Mouse (Mus musculus) neural tube, embryonic 12.5 days (tissue): ENCODE results near the gene Dnajb4. TPM values are rescaled to one million over a fixed set of nuclear protein-coding genes. Genes with fewer than 3 reads are reported as not detected.
"Not testable (repeated sequence)": the region's sequence is repeated elsewhere in the genome, so short reads cannot be mapped to it uniquely, and the experiment has no call there.

Experiments used
- ATAC-seq: fragments of 200-750 bp; cut with Nextera tagmentation; 2 replicates; pipeline ENCODE4 v1.8.0; 2017; ENCODE audit warnings: low read depth, mild to moderate bottlenecking, moderate TSS enrichment, moderate library complexity; ENCODE audit not compliant: low FRiP score
- H3K27ac ChIP-seq: fragments of 300-500 bp; sonication (generic); 2 replicates; pipeline ENCODE4 v1.5.1; 2016
- H3K27me3 ChIP-seq: fragments of 300-500 bp; sonication (generic); replicated peaks from 2 replicates; pipeline ENCODE4 v1.6.1; 2016; ENCODE audit warnings: mild to moderate bottlenecking
- H3K36me3 ChIP-seq: fragments of 300-500 bp; sonication (generic); 2 replicates; pipeline ENCODE4 v1.6.1; 2016; ENCODE audit warnings: mild to moderate bottlenecking
- H3K4me1 ChIP-seq: fragments of 300-500 bp; sonication (generic); 2 replicates; pipeline ENCODE4 v1.6.1; 2016
- H3K4me2 ChIP-seq: fragments of 300-500 bp; sonication (generic); replicated peaks from 2 replicates; pipeline ENCODE4 v1.6.1; 2016; ENCODE audit warnings: mild to moderate bottlenecking
- H3K4me3 ChIP-seq: fragments of 300-500 bp; sonication (generic); 2 replicates; pipeline ENCODE4 v1.5.1; 2016
- H3K9ac ChIP-seq: fragments of 300-500 bp; sonication (generic); 2 replicates; pipeline ENCODE4 v1.6.1; 2016; ENCODE audit warnings: mild to moderate bottlenecking
- H3K9me3 ChIP-seq: fragments of 300-500 bp; sonication (generic); 2 replicates; pipeline ENCODE4 v1.6.1; 2016; ENCODE audit warnings: mild to moderate bottlenecking
- WGBS: fragments of 180-500 bp; shearing (Covaris S2); methylation state at CpG from one replicate; pipeline ENCODE4 v1.1.7; 2016; 5-methylcytosine and 5-hydroxymethylcytosine counted together
- polyA plus RNA-seq: library from polyadenylated mRNA; unstranded; fragments of >200 nt; fragmentation: Nextera tagmentation; extraction: Ambion mirVana; gene quantifications from 2 replicates; pipeline ENCODE4 v1.2.1, GENCODE M21; 2016

Dnajb4 gene
- polyA plus RNA-seq, 1 experiment from 2014 or later = 30.3 TPM

GRCm38 (mm10) chr3:152153152-152153551 is 57.0 kb downstream of the Dnajb4 start:
- ATAC-seq = no peak

GRCm38 (mm10) chr3:152152483-152152804 is 57.7 kb downstream of the Dnajb4 start:
- no peak for ATAC-seq
- no peaks in the 10 kb centered on the region for H3K36me3 ChIP-seq
- H3K9ac ChIP-seq = no peak overlapping the region
- H3K27ac ChIP-seq = no peak overlapping the region
- no peaks in the 10 kb centered on the region for H3K4me1 ChIP-seq
- H3K4me3 ChIP-seq = no peak overlapping the region
- no peaks in the 10 kb centered on the region for H3K9me3 ChIP-seq
- H3K27me3 ChIP-seq = no peaks in the 10 kb centered on the region
- 88% methylated on average over 1 of the region's 1 CpGs for WGBS
- H3K4me2 ChIP-seq = no peak overlapping the region

More at GRCm38 (mm10) chr3:152153152-152153551, 57.0 kb downstream of the Dnajb4 start:
- Histone ChIP-seq H3K4me3 (no peak overlapping the region), H3K4me2 (no peak overlapping the region), H3K4me1 (no peaks in the 10 kb centered on the region), H3K9ac (no peak overlapping the region), H3K36me3 (no peaks in the 10 kb centered on the region), H3K9me3 (no peaks in the 10 kb centered on the region), H3K27me3 (no peaks in the 10 kb centered on the region), H3K27ac (no peak overlapping the region)
- WGBS = 75% methylated on average over 2 of the region's 2 CpGs

- Histone ChIP-seq H3K36me3 (no peaks in the 10 kb centered on the region), H3K27ac (no peak overlapping the region), H3K9me3 (no peaks in the 10 kb centered on the region), H3K27me3 (no peaks in the 10 kb centered on the region), H3K4me2 (peak overlapping the region; percentile 49), H3K9ac (no peak overlapping the region), H3K4me3 (no peak overlapping the region), H3K4me1 (no peaks in the 10 kb centered on the region)
- WGBS = 63% methylated on average over 29 of the region's 29 CpGs
- 0 out of 2 replicates have a peak, but pooled peaks have one; percentile 25 for ATAC-seq
Observed at GRCm38 (mm10) chr3:152151725-152152482, 58.2 kb downstream of the Dnajb4 start.

- Histone ChIP-seq H3K27me3 (no peaks in the 10 kb centered on the region), H3K4me1 (no peaks in the 10 kb centered on the region), H3K9me3 (no peaks in the 10 kb centered on the region), H3K27ac (no peak overlapping the region), H3K36me3 (no peaks in the 10 kb centered on the region), H3K9ac (no peak overlapping the region), H3K4me3 (no peak overlapping the region), H3K4me2 (no peak overlapping the region)
- ATAC-seq = no peak
- WGBS = 73% methylated on average over 3 of the region's 3 CpGs
Observed at GRCm38 (mm10) chr3:152149863-152150262, 60.2 kb downstream of the Dnajb4 start.

GRCm38 (mm10) chr3:152149449-152149848 is 60.7 kb downstream of the Dnajb4 start:
- 86% methylated on average over 7 of the region's 7 CpGs for WGBS

GRCm38 (mm10) chr3:152147085-152147831 is 62.8 kb downstream of the Dnajb4 start:
- 77% methylated on average over 12 of the region's 12 CpGs for WGBS
- no peak overlapping the region for H3K4me2 ChIP-seq
- H3K9me3 ChIP-seq = no peaks in the 10 kb centered on the region
- no peaks in the 10 kb centered on the region for H3K27me3 ChIP-seq
- H3K36me3 ChIP-seq = no peaks in the 10 kb centered on the region
- H3K27ac ChIP-seq = no peak overlapping the region
- no peaks in the 10 kb centered on the region for H3K4me1 ChIP-seq
- ATAC-seq = no peak
- H3K4me3 ChIP-seq = no peak overlapping the region
- H3K9ac ChIP-seq = no peak overlapping the region

More at GRCm38 (mm10) chr3:152149449-152149848, 60.7 kb downstream of the Dnajb4 start:
- Histone ChIP-seq H3K27me3 (no peaks in the 10 kb centered on the region), H3K4me1 (no peaks in the 10 kb centered on the region), H3K9me3 (no peaks in the 10 kb centered on the region), H3K4me3 (no peak overlapping the region), H3K27ac (no peak overlapping the region), H3K9ac (no peak overlapping the region), H3K4me2 (no peak overlapping the region), H3K36me3 (no peaks in the 10 kb centered on the region)
- ATAC-seq = no peak

GRCm38 (mm10) chr3:152145186-152145585 is 64.9 kb downstream of the Dnajb4 start:
- Histone ChIP-seq H3K4me3 (no peak overlapping the region), H3K9me3 (no peaks in the 10 kb centered on the region), H3K4me2 (no peak overlapping the region), H3K27me3 (no peaks in the 10 kb centered on the region), H3K27ac (no peak overlapping the region), H3K4me1 (no peaks in the 10 kb centered on the region), H3K9ac (no peak overlapping the region), H3K36me3 (no peaks in the 10 kb centered on the region)
- ATAC-seq = no peak
- 66% methylated on average over 2 of the region's 2 CpGs for WGBS

GRCm38 (mm10) chr3:152142989-152143695 is 67.0 kb downstream of the Dnajb4 start:
- H3K9me3 ChIP-seq = no peaks in the 10 kb centered on the region
- H3K27ac ChIP-seq = no peak overlapping the region
- H3K36me3 ChIP-seq = no peaks in the 10 kb centered on the region
- ATAC-seq = no peak
- H3K4me1 ChIP-seq = no peaks in the 10 kb centered on the region
- no peak overlapping the region for H3K4me2 ChIP-seq
- no peaks in the 10 kb centered on the region for H3K27me3 ChIP-seq
- WGBS = 80% methylated on average over 6 of the region's 6 CpGs
- no peak overlapping the region for H3K9ac ChIP-seq
- no peak overlapping the region for H3K4me3 ChIP-seq

GRCm38 (mm10) chr3:152142146-152142545 is 68.0 kb downstream of the Dnajb4 start:
- WGBS = 88% methylated on average over 3 of the region's 3 CpGs
- Histone ChIP-seq H3K9me3 (no peaks in the 10 kb centered on the region), H3K27ac (no peak overlapping the region), H3K9ac (no peak overlapping the region), H3K4me1 (no peaks in the 10 kb centered on the region), H3K27me3 (no peaks in the 10 kb centered on the region), H3K36me3 (no peaks in the 10 kb centered on the region), H3K4me2 (no peak overlapping the region), H3K4me3 (no peak overlapping the region)
- no peak for ATAC-seq

GRCm38 (mm10) chr3:152139308-152139707 is 70.8 kb downstream of the Dnajb4 start:
- H3K4me3 ChIP-seq, H3K4me1 ChIP-seq, H3K27ac ChIP-seq, H3K27me3 ChIP-seq, ATAC-seq, H3K9ac ChIP-seq, H3K4me2 ChIP-seq, H3K36me3 ChIP-seq, H3K9me3 ChIP-seq: not testable (repeated sequence)
- WGBS = 88% methylated on average over 3 of the region's 3 CpGs

GRCm38 (mm10) chr3:152136106-152136505 is 74.0 kb downstream of the Dnajb4 start:
- H3K4me1 ChIP-seq, H3K4me3 ChIP-seq, H3K9ac ChIP-seq, H3K27ac ChIP-seq, H3K36me3 ChIP-seq, H3K27me3 ChIP-seq, H3K9me3 ChIP-seq, H3K4me2 ChIP-seq, ATAC-seq: not testable (repeated sequence)
- 85% methylated on average over 16 of the region's 16 CpGs for WGBS

- H3K36me3 ChIP-seq = no peaks in the 10 kb centered on the region
- no peak for ATAC-seq
- H3K4me2 ChIP-seq = no peak overlapping the region
- no peaks in the 10 kb centered on the region for H3K9me3 ChIP-seq
- no peak overlapping the region for H3K27ac ChIP-seq
- no peaks in the 10 kb centered on the region for H3K4me1 ChIP-seq
- 86% methylated on average over 9 of the region's 9 CpGs for WGBS
- no peak overlapping the region for H3K4me3 ChIP-seq
- no peak overlapping the region for H3K9ac ChIP-seq
- no peaks in the 10 kb centered on the region for H3K27me3 ChIP-seq
Observed at GRCm38 (mm10) chr3:152133621-152134020, 76.5 kb downstream of the Dnajb4 start.
